Mouse (Mus musculus) layer of hippocampus, adult 18-20 months (tissue): ENCODE measurements around the gene Surf4. TPM values are rescaled to one million over a fixed set of nuclear protein-coding genes. Genes with fewer than 3 reads are reported as not detected.

Source experiments
- DNase-seq, 2 experiments: peaks; one replicate each; pipeline ENCODE4 v3.0.0; 2022; ENCODE audit warnings: low spot score in 2 of 2
- long read RNA-seq: library from polyadenylated mRNA; stranded (forward); transcript quantifications from one replicate; pipeline ENCODE4 v2.0.0, GENCODE M21; 2021
- total RNA-seq, 2 experiments: library from RNA; stranded (reverse); gene quantifications; 2 replicates each; pipeline ENCODE4 v1.2.3; 2021

Gene Surf4
- total RNA-seq: 10 to 100 TPM; 52.0 to 56.2 TPM
- long read RNA-seq, transcript Surf4-201 (6 exons, 3,281 nt): major isoform, 85 of 96 reads
- long read RNA-seq, partial matches to known transcripts: 11 of 96 reads
- long read RNA-seq, other reads (novel, unspliced or antisense): 0 of 96 reads

DNA sequence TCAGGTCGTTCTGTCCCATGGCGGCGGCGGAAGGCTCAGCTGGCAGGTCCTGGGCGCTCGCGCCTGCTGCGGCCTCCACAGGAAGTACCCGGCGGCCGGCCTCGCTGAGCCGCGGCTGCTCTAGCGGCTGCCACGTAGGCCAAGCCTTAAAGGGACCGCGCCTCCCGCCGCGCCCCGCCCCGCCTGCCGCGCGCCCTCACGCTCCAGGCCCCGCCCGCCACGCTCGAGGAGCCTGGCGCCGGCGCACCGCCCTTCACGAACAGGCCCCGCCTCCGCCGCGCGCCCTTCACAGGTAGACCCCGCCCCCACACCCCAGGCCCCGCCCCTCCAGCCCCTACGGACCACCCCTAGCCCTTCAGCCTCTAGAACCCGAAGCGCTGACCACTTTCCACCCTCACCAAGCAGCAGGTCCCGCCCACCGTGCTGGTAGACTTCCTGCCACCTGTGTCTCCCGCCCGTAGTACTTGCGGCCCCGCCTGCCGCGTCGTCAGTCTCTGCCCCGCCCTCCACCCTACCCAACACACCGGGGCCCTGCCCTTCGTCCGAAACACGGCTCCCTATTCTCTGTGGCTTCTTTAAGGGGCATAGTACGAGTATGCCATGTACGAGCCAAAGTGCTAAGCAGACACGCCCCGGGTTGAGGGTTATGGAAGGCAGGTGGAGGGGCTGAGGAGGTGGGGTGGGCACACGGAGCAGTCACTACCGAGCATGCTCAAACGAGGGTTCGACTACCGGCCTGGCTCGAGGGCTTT, at the start of gene Surf4, which contains the start of gene Stkld1:
Gene Surf4 (minus strand): TSS at position 625 of the 752 bp plus-strand sequence.
Gene Stkld1 (plus strand): TSS at position 744 of the 752 bp plus-strand sequence.
- peak; percentile 87 to 94 for DNase-seq

GRCm38 (mm10) chr2:26980361-26980760, 46.6 kb upstream of the Surf4 start:
- DNase-seq: no peak

- no peak for DNase-seq
Measured at GRCm38 (mm10) chr2:26973960-26974359, 40.2 kb upstream of the Surf4 start.

GRCm38 (mm10) chr2:26973116-26973515, 39.4 kb upstream of the Surf4 start, which contains the start of gene Adamts13:
TSS of gene Adamts13 (plus strand) at chr2:26973416.
- DNase-seq: no peak

DNA sequence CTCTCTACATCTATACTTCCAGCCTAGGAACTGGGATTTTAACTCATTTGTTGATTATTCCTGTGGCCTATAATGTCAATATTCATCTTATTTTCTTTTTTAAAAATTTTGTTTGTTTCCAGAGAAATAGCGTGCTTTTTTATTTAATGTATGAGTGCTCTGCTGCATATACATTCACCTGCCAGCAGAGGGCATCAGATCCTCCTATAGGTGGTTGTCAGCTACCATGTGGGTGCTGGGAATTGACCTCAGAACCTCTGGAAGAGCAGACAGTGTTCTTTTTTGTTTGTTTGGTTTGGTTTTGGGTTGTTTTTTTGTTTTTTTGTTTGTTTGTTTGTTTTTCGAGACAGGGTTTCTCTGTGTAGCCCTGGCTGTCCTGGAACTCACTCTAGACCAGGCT, 33.5 kb upstream of the Surf4 start:
- DNase-seq: no peak

- no peak for DNase-seq
Measured at GRCm38 (mm10) chr2:26964724-26965370, 31.1 kb upstream of the Surf4 start.

GRCm38 (mm10) chr2:26963923-26964723, 30.4 kb upstream of the Surf4 start, which contains the start of gene Rexo4:
TSS of gene Rexo4 (minus strand) at chr2:26964386.
- peak; percentile 95 to 96 for DNase-seq

DNA sequence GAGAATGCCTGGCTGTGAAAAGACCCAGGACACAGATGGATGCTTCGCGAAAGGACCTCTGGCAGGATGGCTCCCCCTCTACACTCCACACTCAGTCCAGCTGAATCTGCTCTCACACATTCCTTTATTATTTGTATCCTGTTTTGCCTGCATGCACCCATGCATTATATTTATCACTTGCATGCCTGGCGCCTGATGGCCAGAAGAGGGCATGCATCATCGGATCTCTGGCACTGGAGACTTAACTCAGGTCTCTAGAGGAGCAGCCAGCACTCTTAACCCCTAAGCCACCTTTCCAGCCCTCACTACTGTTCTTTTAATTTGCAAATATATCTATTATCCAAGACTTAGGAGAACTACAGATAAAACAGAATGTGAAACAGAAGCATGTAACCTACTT, 27.0 kb upstream of the Surf4 start:
- DNase-seq: no peak

DNA sequence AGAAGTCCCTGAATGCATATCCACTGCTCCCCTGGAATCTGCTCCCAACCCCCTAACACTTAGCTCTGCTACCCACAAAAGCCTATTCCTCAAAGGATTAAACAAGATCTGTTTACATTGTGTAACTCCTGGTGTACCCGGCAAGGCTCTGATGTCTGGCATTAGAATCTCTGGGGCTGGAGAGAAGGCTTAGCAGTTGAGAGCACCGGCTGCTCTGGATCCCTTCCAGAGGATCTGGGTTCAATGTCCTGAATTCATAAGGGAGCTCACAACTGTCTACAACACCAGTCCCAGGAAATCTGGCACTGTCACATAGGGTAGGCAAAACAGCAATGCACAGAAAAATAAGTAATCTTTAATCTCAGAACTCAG, 23.7 kb upstream of the Surf4 start:
- DNase-seq: no peak

DNA sequence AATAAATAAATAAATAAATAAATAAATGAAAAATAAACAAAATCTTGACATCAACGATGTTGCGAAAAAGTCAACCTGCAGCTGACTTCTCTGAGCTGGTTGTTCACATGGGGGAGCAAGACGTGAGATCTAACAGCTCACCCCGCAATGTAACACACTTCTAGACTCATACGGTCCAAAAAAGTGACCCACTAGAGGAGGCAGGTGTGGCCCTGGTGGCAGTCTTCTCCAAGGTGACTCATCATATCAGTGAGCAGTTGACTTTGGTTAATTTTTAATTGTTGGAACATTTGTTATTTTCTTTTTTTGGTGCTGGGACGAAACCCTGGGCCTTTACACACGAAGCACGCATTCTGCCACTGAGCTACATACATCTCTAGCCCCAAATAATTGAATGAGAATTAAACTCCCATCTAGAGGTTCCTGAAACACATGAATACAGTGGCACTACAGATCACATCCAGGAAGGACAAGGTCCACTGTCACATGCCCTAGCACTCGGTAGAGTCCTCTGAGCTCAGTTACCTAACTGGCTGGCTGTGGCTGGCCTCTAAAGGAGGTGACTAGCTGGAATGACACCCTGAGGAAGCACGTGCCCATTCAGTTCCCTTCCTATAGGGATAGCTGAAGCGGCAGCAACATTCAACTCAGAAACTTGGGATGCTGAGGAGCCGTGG, 23.2 kb upstream of the Surf4 start:
- DNase-seq: no peak

DNA sequence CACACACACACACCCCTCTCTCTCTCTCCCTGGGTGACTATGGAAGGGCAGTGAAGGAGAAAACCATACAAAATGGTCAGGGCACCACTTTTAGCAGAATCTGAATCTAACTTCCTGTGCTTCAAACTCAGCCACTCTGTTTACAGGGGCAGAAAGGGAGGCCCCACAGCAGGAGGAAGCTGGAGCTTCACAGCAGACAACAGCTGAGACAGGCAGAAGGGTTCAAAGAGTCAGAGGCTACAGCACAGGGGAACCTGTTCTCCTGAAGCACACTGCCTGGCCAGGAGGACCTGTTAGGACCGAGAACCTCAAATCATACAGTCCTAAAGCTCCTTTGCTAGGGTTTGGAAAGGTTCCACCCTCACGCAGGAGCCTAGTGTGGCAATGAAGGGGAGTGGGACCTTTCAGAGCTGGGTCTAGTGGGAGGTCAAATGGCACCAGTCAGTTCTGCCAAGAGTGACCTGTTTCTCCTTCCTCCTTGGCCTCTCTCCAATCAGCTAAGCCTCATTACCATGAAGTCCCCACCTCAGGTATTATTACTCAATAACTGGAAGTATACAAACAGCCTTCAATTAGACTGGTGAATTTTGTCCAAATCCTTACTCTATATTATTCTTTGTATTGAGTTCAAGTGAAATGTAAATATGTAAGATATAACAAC, 21.1 kb upstream of the Surf4 start:
- DNase-seq: no peak

- no peak for DNase-seq
Measured at GRCm38 (mm10) chr2:26952866-26953265, 19.1 kb upstream of the Surf4 start.

GRCm38 (mm10) chr2:26952193-26952592, 18.5 kb upstream of the Surf4 start:
- no peak for DNase-seq

- no peak for DNase-seq
Measured at GRCm38 (mm10) chr2:26951346-26951905, 17.7 kb upstream of the Surf4 start.

GRCm38 (mm10) chr2:26950411-26950810, 16.7 kb upstream of the Surf4 start:
- DNase-seq: no peak

DNA sequence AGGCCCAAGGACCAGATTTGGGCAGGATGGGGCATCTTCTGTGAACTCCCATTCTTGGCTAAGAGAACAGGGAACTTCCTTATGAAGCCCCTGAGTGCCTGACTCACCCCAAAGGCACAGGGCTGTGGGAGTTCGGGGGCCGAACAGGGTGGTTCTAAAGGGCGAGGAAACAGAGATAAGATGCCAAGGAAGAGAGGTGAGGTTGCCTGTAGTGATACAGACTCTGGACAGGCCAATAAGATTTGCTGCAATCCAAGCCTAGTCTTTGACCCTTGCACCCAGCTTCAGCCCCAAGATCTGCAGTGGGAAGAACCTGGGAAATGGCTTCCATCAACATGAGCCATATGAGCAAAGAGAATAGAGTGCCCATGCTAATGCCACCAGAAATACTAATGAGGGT, 9.5 kb upstream of the Surf4 start:
- no peak for DNase-seq

DNA sequence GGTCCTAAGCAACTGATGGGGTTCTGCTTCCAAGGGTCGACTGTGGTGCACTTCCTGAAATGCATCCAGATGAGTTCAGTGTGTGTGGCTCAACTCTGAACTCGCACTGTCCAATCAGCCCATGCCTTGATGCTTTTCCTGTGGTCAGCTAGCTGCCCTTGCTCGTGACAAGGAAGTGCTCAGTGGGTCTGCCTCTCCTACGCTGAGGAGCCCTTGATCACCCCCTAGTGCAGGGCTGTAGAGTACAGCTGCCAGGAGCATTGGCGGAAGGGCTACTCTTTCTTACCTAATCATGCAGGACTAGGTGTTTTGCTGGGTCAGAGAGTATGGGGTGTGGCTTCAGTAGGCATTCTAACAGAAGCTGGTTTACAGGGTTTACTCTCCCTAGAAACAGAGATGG, 7.8 kb upstream of the Surf4 start:
- DNase-seq: no peak

DNA sequence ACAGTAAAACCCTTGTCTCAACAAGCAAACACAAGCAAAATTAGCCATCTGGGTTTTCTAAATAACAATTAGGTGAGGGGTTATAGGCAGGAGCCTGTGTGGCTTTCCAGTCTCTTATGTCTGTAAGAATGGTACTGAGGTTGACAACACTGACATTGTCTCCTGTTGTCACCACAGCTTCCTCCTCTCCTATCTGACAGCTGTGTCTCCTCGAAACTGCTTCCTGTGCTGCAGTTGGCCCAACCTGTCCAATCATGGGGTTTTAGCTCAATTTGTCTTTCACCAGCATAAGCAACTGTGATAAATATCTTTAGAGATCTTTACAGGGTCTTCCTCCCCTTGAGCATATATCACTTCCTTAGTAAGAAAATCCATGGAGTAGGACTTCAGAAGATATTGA, 2.7 kb upstream of the Surf4 start:
- DNase-seq: no peak

DNA sequence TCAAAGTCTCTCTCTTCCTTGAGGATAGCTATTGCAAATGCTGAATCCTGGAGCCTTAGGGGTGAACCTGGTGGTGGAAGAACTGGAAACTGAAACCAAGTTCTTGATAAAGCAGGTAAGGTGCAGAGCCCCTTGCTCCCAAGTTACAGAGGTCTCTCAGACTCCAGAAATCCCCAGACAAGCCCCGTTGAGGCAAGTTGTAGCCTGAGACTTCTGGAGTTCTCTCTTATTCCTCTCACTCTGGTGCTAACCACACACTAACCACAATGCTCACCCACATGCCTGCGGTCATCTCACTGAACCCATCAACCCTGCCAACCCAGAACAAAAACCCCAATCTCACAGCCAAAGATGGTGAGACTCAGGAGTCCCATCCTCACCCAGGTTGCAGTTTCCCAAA, 1.6 kb upstream of the Surf4 start:
- DNase-seq: no peak
